Mouse (Mus musculus) heart, embryonic 15.5 days (tissue): Measurements from ENCODE around the gene Adamts7. TPM values are rescaled to one million over a fixed set of nuclear protein-coding genes. Genes with fewer than 3 reads are reported as not detected.

Experiments
- ATAC-seq: fragments of 200-750 bp; cut with Nextera tagmentation; replicated peaks from 2 replicates; pipeline ENCODE4 v1.8.0; 2017; ENCODE audit warnings: low read depth, moderate TSS enrichment; ENCODE audit not compliant: insufficient number of reproducible peaks, insufficient read depth, low FRiP score
- H3K27ac ChIP-seq: fragments of 300-500 bp; sonication (generic); 2 replicates; pipeline ENCODE4 v1.5.1; 2015; ENCODE audit warnings: mild to moderate bottlenecking, inconsistent platforms
- H3K27me3 ChIP-seq: fragments of 300-500 bp; sonication (generic); 2 replicates; pipeline ENCODE4 v1.6.1; 2015; ENCODE audit warnings: inconsistent platforms
- H3K36me3 ChIP-seq: fragments of 300-500 bp; sonication (generic); 2 replicates; pipeline ENCODE4 v1.6.1; 2015; ENCODE audit warnings: mild to moderate bottlenecking, inconsistent platforms
- H3K4me1 ChIP-seq: fragments of 300-500 bp; sonication (generic); replicated peaks from 2 replicates; pipeline ENCODE4 v1.6.1; 2015; ENCODE audit warnings: inconsistent platforms
- H3K4me2 ChIP-seq: fragments of 300-500 bp; sonication (generic); 2 replicates; pipeline ENCODE4 v1.6.1; 2015; ENCODE audit warnings: inconsistent platforms, mild to moderate bottlenecking, moderate library complexity
- H3K4me3 ChIP-seq: fragments of 300-500 bp; sonication (generic); 2 replicates; pipeline ENCODE4 v1.5.1; 2015; ENCODE audit warnings: mild to moderate bottlenecking, inconsistent platforms
- H3K9ac ChIP-seq: fragments of 300-500 bp; sonication (generic); 2 replicates; pipeline ENCODE4 v1.6.1; 2015; ENCODE audit warnings: mild to moderate bottlenecking, inconsistent platforms
- H3K9me3 ChIP-seq: fragments of 300-500 bp; sonication (generic); replicated peaks from 2 replicates; pipeline ENCODE4 v1.6.1; 2016; ENCODE audit warnings: inconsistent platforms
- WGBS: fragments of 180-500 bp; shearing (Covaris S2); methylation state at CpG from one replicate; pipeline ENCODE4 v1.1.7; 2015; ENCODE audit warnings: mixed read lengths; 5-methylcytosine and 5-hydroxymethylcytosine counted together
- polyA plus RNA-seq: library from polyadenylated mRNA; unstranded; fragments of >200 nt; fragmentation: Nextera tagmentation; extraction: Ambion mirVana; gene quantifications from 2 replicates; pipeline ENCODE4 v1.2.1, GENCODE M21; 2015

Gene Adamts7
- polyA plus RNA-seq, 1 experiment from 2014 or later: 8.9 TPM

DNA sequence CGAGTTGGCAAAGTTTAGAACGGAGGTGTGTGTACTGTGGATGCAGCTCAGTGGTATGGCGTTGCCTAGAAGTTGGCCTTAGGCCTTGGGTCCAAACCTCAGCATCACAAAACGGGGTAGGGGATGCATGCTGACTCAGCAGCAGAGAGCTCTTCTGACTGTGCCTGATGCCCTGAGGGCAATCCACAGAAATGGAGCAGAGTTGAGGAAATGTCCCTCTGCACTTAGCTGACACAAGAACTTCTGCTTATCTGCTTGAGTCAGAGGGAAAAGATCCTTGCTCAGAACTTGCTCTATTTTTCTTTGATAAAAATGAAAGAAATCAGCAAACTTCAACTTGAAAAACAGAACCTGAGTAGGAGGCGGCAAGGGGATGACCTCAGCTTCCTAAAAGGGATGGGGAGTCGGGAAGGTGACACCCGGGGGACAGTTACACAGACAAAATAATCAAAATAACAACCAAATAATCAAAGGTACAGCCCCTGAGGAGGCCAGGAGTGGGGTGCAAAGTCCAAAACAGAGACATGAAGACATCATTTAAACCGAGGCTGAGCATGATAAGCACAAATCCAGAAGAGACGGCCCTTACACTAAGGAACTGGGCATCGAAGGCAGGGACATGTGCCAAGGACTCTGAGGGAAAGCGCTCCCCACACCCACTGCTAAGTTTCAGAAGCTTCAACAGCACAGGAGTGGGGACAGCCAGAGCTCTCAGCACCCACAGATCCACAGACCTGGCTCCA lies 53.6 kb downstream of the Adamts7 start:
- Histone ChIP-seq H3K4me2 (no peak overlapping the region), H3K9me3 (no peaks in the 10 kb centered on the region), H3K27me3 (no peaks in the 10 kb centered on the region), H3K4me1 (peaks cover 23% of the 10 kb centered on the region), H3K36me3 (peaks cover 17% of the 10 kb centered on the region), H3K9ac (no peak overlapping the region), H3K4me3 (no peak overlapping the region), H3K27ac (no peak overlapping the region)
- WGBS: 63% methylated on average over 11 of the region's 11 CpGs
- ATAC-seq: no peak

DNA sequence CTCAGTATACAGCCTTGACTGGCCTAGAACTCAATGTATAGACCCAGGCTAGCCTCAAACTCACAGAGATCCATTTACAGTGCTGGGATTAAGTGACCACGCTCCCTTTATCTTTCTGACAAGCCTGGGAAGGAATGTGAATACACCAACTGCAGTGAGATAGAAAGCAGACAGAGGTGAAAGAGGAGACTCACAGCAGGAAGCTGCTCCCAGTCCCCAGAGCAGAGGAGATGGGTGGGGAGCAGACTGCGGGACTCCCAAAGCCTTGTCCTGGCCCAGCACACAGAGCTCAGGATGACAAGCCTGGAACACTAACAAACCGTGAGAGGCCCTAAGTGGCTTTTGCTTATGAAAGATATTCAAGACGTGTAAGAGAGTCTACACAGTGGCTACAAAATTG lies 54.6 kb downstream of the Adamts7 start:
- no peak overlapping the region for H3K4me2 ChIP-seq
- H3K27ac ChIP-seq: no peak overlapping the region
- H3K9ac ChIP-seq: no peak overlapping the region
- peaks cover 17% of the 10 kb centered on the region for H3K36me3 ChIP-seq
- H3K9me3 ChIP-seq: no peaks in the 10 kb centered on the region
- peaks cover 25% of the 10 kb centered on the region for H3K4me1 ChIP-seq
- no peaks in the 10 kb centered on the region for H3K27me3 ChIP-seq
- WGBS: 34% methylated on average over 4 of the region's 4 CpGs
- no peak overlapping the region for H3K4me3 ChIP-seq
- ATAC-seq: no peak

DNA sequence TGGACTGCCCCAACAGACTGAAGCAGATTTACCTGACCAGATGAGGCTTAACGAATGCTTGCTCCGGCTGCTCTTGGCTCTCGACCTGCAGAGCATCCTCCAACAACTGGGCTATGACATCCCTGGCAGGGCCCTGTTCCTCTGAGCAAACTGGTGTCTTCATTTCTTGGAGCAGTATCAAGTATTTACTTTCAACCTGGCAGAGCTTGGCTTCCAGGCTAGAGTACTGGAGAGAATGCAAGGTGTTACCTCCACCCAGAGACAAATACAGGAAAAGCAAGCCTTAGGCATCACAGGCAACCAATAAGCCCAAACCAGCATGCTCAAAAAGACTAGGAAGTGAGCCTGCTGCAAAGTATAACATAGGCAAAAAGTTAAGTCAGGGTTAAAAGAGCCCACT lies 59.4 kb downstream of the Adamts7 start:
- Histone ChIP-seq H3K9me3 (no peaks in the 10 kb centered on the region), H3K36me3 (peaks cover 23% of the 10 kb centered on the region), H3K4me2 (no peak overlapping the region), H3K4me3 (no peak overlapping the region), H3K9ac (no peak overlapping the region), H3K27ac (no peak overlapping the region), H3K4me1 (peaks cover 21% of the 10 kb centered on the region), H3K27me3 (no peaks in the 10 kb centered on the region)
- 92% methylated on average over 3 of the region's 3 CpGs for WGBS
- no peak for ATAC-seq

DNA sequence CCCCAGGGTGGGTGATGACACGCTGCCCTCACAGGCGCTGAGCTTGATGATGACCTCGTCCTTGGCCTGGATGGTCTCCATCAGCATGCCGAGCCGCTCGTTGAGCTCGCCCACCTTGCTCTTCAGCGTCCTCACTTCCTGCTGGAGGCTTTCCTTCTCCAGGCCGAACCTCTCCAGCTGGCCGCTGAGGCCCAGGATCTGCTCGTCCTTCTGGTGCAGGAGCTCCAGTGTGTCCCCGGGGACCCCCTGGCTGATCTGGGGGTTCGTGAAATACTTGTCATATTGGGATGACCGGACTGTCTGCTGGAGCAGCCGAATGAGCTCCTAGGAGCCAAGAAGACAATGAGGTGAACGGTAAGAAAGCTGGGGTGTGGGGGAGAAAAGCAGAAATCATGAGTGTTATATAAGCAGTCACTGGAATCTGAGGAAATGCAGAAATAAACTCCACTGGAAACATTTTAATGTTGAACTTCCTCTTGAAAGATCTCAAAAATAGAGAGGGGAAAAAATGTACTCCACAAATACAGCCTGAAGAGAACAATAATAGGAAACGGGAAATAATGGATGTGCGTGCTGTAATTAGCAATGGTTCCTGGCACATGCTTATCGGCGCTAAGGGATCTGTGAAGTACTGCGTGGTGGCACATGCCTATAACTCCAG lies 63.3 kb downstream of the Adamts7 start:
- Histone ChIP-seq H3K27ac (peak overlapping the region; percentile 43), H3K36me3 (peaks cover 5% of the 10 kb centered on the region; the same call in 1 of the 2 replicates), H3K9ac (no peak overlapping the region), H3K4me2 (peak overlapping the region; percentile 22), H3K4me1 (peaks cover 17% of the 10 kb centered on the region), H3K27me3 (no peaks in the 10 kb centered on the region), H3K9me3 (no peaks in the 10 kb centered on the region), H3K4me3 (no peak overlapping the region)
- ATAC-seq: no peak
- WGBS: 56% methylated on average over 21 of the region's 21 CpGs

DNA sequence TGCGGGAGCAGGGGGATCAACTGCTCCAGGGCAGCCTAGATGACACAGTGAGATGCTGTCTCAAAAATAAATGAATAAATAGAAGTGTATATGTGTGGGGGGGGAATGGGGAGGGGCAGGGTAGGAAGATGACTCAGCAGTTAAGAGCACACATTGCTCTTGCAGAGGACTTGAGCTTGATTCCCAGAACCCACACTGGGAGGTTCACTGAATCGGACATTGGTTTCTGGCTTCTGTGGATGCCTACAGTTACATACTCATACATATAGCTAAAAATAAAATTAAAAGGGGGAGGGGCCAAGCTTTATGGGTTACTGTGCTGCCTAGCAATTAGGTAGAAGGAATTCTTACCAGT lies 63.9 kb downstream of the Adamts7 start:
- Histone ChIP-seq H3K4me1 (peaks cover 17% of the 10 kb centered on the region), H3K4me2 (no peak overlapping the region), H3K27me3 (no peaks in the 10 kb centered on the region), H3K4me3 (no peak overlapping the region), H3K36me3 (peaks cover 5% of the 10 kb centered on the region; the same call in 1 of the 2 replicates), H3K9ac (no peak overlapping the region), H3K27ac (no peak overlapping the region), H3K9me3 (no peaks in the 10 kb centered on the region)
- WGBS: 58% methylated on average over 2 of the region's 2 CpGs
- ATAC-seq: no peak

DNA sequence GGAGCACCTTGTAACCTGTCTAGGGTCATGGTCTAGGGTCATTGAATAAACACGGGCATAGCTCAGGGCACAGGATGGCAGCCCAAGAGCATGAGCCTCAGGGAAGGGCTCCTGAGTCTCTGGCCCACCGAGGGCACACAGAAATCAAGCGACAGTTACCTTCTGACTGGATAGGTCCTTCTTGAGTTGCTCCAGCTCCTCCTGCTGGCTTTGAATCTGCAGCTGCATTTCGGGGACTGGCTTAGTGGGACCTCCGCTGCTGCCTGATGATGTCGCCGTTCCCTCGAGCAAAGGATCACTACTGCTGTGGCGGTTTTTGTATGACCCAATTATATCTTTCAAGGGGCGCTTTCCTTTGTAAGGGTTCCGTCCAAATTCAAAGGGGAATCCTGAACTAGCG lies 64.3 kb downstream of the Adamts7 start:
- 72% methylated on average over 12 of the region's 12 CpGs for WGBS
- Histone ChIP-seq H3K4me1 (peaks cover 17% of the 10 kb centered on the region), H3K9ac (no peak overlapping the region), H3K4me2 (no peak overlapping the region), H3K9me3 (no peaks in the 10 kb centered on the region), H3K36me3 (peaks cover 5% of the 10 kb centered on the region; the same call in 1 of the 2 replicates), H3K4me3 (no peak overlapping the region), H3K27me3 (no peaks in the 10 kb centered on the region), H3K27ac (no peak overlapping the region)
- no peak for ATAC-seq

DNA sequence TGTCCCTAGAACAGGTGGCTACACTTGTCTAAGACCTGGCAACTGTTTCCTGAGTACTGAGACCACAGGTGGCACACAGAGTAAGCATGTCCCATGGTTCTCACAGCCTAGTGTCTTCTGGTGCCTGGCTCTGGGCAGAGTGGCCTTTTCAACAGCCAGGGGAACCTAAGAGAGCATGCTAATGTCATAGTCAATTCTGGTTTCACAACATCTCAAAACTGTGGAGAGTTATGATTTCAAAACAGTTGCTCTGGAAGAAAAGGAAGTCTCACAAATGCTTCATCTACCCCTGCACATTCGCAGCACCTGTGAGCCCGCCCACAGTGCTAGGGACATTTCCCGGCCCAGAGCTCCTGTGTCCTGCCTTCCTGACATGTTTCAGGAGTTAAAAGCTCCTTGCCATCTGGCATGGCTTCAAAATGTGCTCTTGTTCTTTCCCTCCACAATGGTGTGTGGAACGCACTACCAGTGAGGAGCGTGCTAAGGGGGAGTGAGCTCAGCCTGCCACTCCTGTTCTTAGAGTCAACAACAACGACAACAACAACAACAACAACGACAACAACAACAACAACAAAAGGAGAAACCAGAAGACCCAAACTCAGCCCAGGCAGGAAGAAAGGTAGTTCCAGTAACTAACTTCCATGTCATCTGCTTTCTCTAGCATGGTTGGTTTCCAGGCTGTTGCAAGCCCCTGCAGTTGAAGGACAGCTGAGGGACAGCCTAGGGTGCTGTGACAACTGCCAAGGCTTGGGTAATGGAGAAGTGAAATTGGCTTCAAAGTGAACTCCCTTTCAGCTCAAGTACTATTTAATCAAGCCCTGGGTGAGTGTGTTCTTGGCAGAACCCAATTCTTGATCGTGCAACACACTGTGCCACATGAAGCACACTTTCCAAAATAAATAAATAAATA lies 70.2 kb downstream of the Adamts7 start:
- H3K36me3 ChIP-seq: no peaks in the 10 kb centered on the region
- ATAC-seq: no peak
- WGBS: 75% methylated on average over 8 of the region's 8 CpGs
- H3K9ac ChIP-seq: no peak overlapping the region
- H3K4me2 ChIP-seq: no peak overlapping the region
- H3K4me3 ChIP-seq: no peak overlapping the region
- no peaks in the 10 kb centered on the region for H3K27me3 ChIP-seq
- H3K9me3 ChIP-seq: no peaks in the 10 kb centered on the region
- no peak overlapping the region for H3K27ac ChIP-seq
- H3K4me1 ChIP-seq: peaks cover 18% of the 10 kb centered on the region

DNA sequence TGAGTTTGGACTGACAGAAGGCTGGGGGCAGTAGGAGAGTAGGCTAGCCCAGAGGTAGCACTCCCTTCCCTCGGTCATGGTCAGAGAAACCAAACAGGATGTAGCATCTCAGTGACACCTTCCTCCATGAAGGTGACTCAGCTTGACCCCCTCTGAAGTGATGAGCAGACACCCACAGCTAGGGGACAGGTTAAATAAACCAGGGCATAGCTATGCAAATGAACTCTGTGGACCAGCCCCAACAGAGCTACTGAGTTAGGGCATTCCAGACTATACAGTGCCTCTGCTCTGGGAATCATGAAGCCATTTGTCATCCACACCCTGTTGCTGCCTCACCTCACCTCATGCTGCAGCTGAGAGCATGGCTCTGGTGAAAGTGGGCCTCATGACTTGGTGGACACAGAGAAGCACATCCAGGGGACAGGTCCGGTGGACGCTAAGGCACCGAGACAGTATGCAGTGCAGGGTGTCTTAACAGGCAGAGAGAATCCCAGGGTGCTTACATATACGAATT lies 71.1 kb downstream of the Adamts7 start:
- no peaks in the 10 kb centered on the region for H3K36me3 ChIP-seq
- no peak overlapping the region for H3K9ac ChIP-seq
- WGBS: 85% methylated on average over 5 of the region's 5 CpGs
- peaks cover 18% of the 10 kb centered on the region for H3K4me1 ChIP-seq
- no peak overlapping the region for H3K27ac ChIP-seq
- no peak overlapping the region for H3K4me2 ChIP-seq
- no peaks in the 10 kb centered on the region for H3K27me3 ChIP-seq
- no peaks in the 10 kb centered on the region for H3K9me3 ChIP-seq
- ATAC-seq: no peak
- H3K4me3 ChIP-seq: no peak overlapping the region

DNA sequence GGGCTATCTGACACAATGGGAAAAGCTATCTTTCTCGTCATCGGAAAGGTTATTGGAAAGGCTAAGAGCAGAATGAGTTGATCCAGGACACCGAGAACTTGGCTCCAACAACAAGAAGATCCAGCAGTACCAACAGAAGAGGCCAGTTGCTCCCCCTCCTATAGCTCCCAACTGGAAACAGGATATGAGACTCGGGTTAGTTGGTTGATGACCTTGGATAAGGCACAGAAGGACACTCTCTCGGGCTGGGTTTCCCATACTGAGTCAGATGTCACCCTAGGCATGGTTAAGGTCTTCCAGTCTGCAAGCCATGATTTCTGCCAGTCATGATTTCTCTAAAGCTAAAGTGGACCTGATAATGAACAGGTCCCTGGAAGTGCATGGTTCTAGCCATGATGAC lies 71.9 kb downstream of the Adamts7 start:
- Histone ChIP-seq H3K36me3 (peaks cover 6% of the 10 kb centered on the region; the same call in 1 of the 2 replicates), H3K9ac (no peak overlapping the region), H3K27me3 (no peaks in the 10 kb centered on the region), H3K9me3 (no peaks in the 10 kb centered on the region), H3K4me3 (no peak overlapping the region), H3K4me1 (peaks cover 18% of the 10 kb centered on the region), H3K4me2 (no peak overlapping the region), H3K27ac (no peak overlapping the region)
- 70% methylated on average over 5 of the region's 5 CpGs for WGBS
- ATAC-seq: no peak

DNA sequence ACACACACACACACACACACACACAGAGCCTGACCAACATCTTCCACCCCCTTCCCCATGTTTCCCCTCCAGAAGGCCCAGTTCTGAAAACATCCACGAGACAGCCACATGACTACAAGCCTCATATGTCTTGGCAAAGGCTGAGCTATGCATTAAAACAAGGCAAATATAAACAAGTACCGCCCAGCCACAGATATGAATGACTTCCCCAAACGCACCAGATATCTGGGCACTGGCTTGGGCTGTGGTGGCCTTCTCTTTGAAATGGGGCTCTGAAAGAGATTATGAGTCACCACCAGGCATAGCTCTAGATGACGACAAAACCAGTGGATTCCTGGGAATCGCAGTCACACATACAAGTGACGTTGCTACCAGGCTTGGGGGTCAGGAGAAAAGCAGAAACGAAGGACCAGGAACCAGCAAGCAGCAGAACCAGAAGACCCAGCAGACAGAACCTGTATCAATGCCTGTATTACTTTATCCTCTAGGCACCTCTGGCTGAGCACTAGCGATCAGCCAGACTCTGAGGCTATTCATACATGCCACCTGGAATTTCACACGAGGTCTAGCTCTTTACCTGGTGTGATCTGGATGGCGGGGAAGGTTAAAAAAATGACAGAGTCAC lies 72.5 kb downstream of the Adamts7 start:
- WGBS: 61% methylated on average over 10 of the region's 10 CpGs
- ATAC-seq: no peak
- no peaks in the 10 kb centered on the region for H3K27me3 ChIP-seq
- no peaks in the 10 kb centered on the region for H3K9me3 ChIP-seq
- no peak overlapping the region for H3K4me2 ChIP-seq
- peaks cover 6% of the 10 kb centered on the region; the same call in 1 of the 2 replicates for H3K36me3 ChIP-seq
- peaks cover 18% of the 10 kb centered on the region for H3K4me1 ChIP-seq
- no peak overlapping the region for H3K4me3 ChIP-seq
- no peak overlapping the region for H3K27ac ChIP-seq
- no peak overlapping the region for H3K9ac ChIP-seq

DNA sequence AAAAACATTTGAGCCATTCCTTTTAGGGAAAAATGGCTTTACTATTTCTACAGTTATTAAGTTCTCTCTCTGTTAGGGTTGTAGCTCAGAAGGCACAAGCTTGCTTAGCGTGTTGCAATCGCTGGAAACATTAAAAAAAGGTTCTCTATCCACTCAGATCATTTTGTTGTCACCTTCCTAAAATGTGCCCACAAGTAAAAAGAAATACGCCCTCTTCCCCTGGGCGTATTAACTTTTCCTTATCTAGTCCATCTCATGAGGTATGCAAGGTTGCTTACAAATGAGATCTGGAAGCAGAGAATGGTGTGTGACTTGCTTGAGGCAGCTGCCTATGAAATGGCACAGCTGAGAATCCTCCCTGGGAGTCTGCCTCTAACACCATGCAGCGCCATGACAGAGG lies 73.9 kb downstream of the Adamts7 start:
- no peak overlapping the region for H3K27ac ChIP-seq
- 88% methylated on average over 5 of the region's 5 CpGs for WGBS
- no peak overlapping the region for H3K4me2 ChIP-seq

More for the DNA sequence above, 73.9 kb downstream of the Adamts7 start:
- Histone ChIP-seq H3K9me3 (no peaks in the 10 kb centered on the region), H3K27me3 (no peaks in the 10 kb centered on the region), H3K36me3 (peaks cover 6% of the 10 kb centered on the region; the same call in 1 of the 2 replicates), H3K4me3 (no peak overlapping the region), H3K9ac (no peak overlapping the region), H3K4me1 (peaks cover 18% of the 10 kb centered on the region)
- ATAC-seq: no peak
